Mouse (Mus musculus) thymus, adult 2 months (tissue): ENCODE data around the gene Sntb2.
"Not testable (repeated sequence)": the region's sequence is repeated elsewhere in the genome, so short reads cannot be mapped to it uniquely, and the experiment has no call there.

Experiments
- CTCF ChIP-seq: fragments of 200-500 bp; IDR thresholded peaks from 2 replicates; pipeline ENCODE4 v1.5.1; 2012; ENCODE audit warnings: mild to moderate bottlenecking, control low read depth, low read length, moderate library complexity, borderline replicate concordance; ENCODE audit not compliant: control insufficient read depth, poor library complexity, insufficient read depth; ENCODE audit errors: extremely low read depth
- POLR2A ChIP-seq: fragments of 200-500 bp; IDR thresholded peaks from 2 replicates; pipeline ENCODE4 v1.6.1; 2012; ENCODE audit warnings: mild to moderate bottlenecking, low read length, control low read depth, moderate library complexity; ENCODE audit not compliant: control insufficient read depth, poor library complexity, insufficient read depth; ENCODE audit errors: extremely low read depth

GRCm38 (mm10) chr8:106996339-106996738 is 60.8 kb downstream of the Sntb2 start:
- not testable (repeated sequence) for TF ChIP-seq POLR2A, CTCF
